9 mouse cellular contexts compared by ENCODE assay signal in the genomic region with DNA sequence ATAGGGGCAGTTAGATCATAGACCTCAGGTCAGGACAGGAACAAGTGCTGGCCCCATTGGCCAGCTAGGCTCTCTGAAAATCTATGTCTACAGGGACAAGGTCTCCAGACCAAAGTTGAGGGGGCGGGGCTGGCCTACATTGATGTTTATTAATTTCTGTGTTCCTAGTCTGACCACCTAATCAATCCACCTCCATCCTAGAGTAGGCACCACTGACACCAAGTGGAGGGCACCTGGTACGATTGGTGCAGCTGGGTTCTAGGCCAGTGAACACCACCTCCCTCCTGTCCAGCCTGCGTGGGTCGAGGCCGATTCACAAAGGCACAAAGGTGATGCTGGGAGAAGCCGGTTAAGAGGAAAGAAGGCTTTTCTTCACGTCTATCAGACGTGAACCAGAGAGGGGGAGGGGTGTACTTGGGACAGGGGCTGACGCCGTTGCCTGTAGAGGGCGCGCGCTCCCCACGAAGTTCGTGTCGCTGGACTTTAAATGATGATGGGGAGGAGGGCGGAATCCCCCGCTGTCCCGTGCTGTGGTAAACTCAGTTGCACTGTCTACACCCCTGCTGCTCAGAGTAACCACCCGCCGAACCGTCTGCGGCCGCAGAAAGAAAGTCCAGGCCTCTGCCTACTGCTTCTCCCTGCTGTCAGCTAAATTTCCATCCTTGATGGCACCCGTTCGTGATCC. TPM values are rescaled to one million over a fixed set of nuclear protein-coding genes. Genes with fewer than 3 reads are reported as not detected.
DNase-seq lines count a peak whose midpoint lies in the region; ATAC-seq and TF ChIP-seq lines count a peak whose summit lies in the region.
"Had no signal": no experiment of that assay in that cellular context is flagged by ENCODE, and none has a peak within 500 bp of the region (broad histone marks: within the 10 kb centered on the region; RNA-seq: fewer than 3 reads in every experiment).

No protein-coding gene starts in this region.

- H3K4me3 ChIP-seq in ES-Bruce4 (ENCODE audit: low read depth, low read length), result no peak overlapping the region
- peak overlapping the region; percentile 32 for H3K4me3 ChIP-seq in embryonic facial prominence, embryonic 15.5 days (replicated peaks)
- peak overlapping the region; percentile 41 for H3K4me3 ChIP-seq in heart, embryonic 16.5 days (ENCODE audit: low read length)
- H3K4me3 ChIP-seq: liver, embryonic 15.5 days had no signal

- peak; percentile 85 for DNase-seq in adrenal gland, postnatal 25 days
- peak; percentile 90 for DNase-seq in kidney, postnatal 14 days
- DNase-seq in lung, postnatal 10 days, result peak; percentile 93
- peak; percentile 89 for DNase-seq in retina, postnatal 1 day

- peak; percentile 60 for ATAC-seq in embryonic facial prominence, embryonic 15.5 days (ENCODE audit: insufficient number of reproducible peaks, low FRiP score, low TSS enrichment, low read depth)
- peak; percentile 51 for ATAC-seq in heart, embryonic 16.5 days (replicated peaks; ENCODE audit: extremely low read depth, insufficient read depth, low FRiP score)
- ATAC-seq in erythroid progenitor cell, adult 5-6 weeks (replicated peaks; ENCODE audit: low FRiP score, poor library complexity, severe bottlenecking), result no peak

- 0 out of 2 replicates have a peak, but pooled peaks have one; percentile 47 for TF ChIP-seq EP300 in ES-Bruce4 (IDR thresholded peaks at IDR 0.05; ENCODE audit: insufficient read depth, low read depth, low read length)

- no peak overlapping the region for H3K9ac ChIP-seq in ES-Bruce4 (ENCODE audit: low read depth, poor library complexity, severe bottlenecking)
- no peak overlapping the region for H3K9ac ChIP-seq in embryonic facial prominence, embryonic 15.5 days
- no peak overlapping the region for H3K9ac ChIP-seq in heart, embryonic 16.5 days (ENCODE audit: low read length)
- H3K9ac ChIP-seq: liver, embryonic 15.5 days had no signal

- WGBS in embryonic facial prominence, embryonic 15.5 days, result 1% methylated on average over 26 of the region's 26 CpGs
- WGBS in heart, embryonic 16.5 days, result 3% methylated on average over 26 of the region's 26 CpGs

- H3K27me3 ChIP-seq in ES-Bruce4 (ENCODE audit: control insufficient read depth, insufficient read depth, low read length, poor library complexity, severe bottlenecking), result peaks cover 17% of the 10 kb centered on the region
- H3K27me3 ChIP-seq in embryonic facial prominence, embryonic 15.5 days, result peaks cover 43% of the 10 kb centered on the region
- H3K27me3 ChIP-seq in heart, embryonic 16.5 days (ENCODE audit: control insufficient read depth, insufficient read depth, low read length), result peaks cover 40% of the 10 kb centered on the region

- peak; percentile 92 for TF ChIP-seq CTCF in ES-Bruce4 (IDR thresholded peaks at IDR 0.05; ENCODE audit: low read depth, low read length)

- H3K9me3 ChIP-seq in ES-Bruce4 (replicated peaks; ENCODE audit: control insufficient read depth, insufficient read depth, low read length, poor library complexity, severe bottlenecking), result no peaks in the 10 kb centered on the region
- H3K9me3 ChIP-seq in embryonic facial prominence, embryonic 15.5 days (replicated peaks), result no peaks in the 10 kb centered on the region
- H3K9me3 ChIP-seq in heart, embryonic 16.5 days (replicated peaks; ENCODE audit: control insufficient read depth, low read length), result no peaks in the 10 kb centered on the region
- H3K9me3 ChIP-seq: liver, embryonic 15.5 days had no signal

- peak overlapping the region; percentile 58 for H3K4me2 ChIP-seq in embryonic facial prominence, embryonic 15.5 days (replicated peaks)
- H3K4me2 ChIP-seq in heart, embryonic 16.5 days (ENCODE audit: low read depth, low read length), result peak overlapping the region; percentile 65
- H3K4me2 ChIP-seq: liver, embryonic 15.5 days had no signal

- no peak overlapping the region for H3K27ac ChIP-seq in ES-Bruce4 (ENCODE audit: insufficient read depth, low read length)
- H3K27ac ChIP-seq in embryonic facial prominence, embryonic 15.5 days (replicated peaks), result no peak overlapping the region
- H3K27ac ChIP-seq in heart, embryonic 16.5 days (ENCODE audit: low read length), result no peak overlapping the region
- H3K27ac ChIP-seq: liver, embryonic 15.5 days had no signal

- no peaks in the 10 kb centered on the region for H3K4me1 ChIP-seq in ES-Bruce4 (ENCODE audit: control insufficient read depth, insufficient read depth, low read length)
- peaks cover 46% of the 10 kb centered on the region for H3K4me1 ChIP-seq in embryonic facial prominence, embryonic 15.5 days
- H3K4me1 ChIP-seq in heart, embryonic 16.5 days (ENCODE audit: control insufficient read depth, insufficient read depth, low read length), result peaks cover 21% of the 10 kb centered on the region

- no peak for TF ChIP-seq POLR2A in ES-Bruce4 (IDR thresholded peaks at IDR 0.05; ENCODE audit: insufficient read depth, low read length)

- no peaks in the 10 kb centered on the region for H3K36me3 ChIP-seq in ES-Bruce4 (ENCODE audit: control insufficient read depth, insufficient read depth, low read length, poor library complexity, severe bottlenecking)
- H3K36me3 ChIP-seq in embryonic facial prominence, embryonic 15.5 days, result peaks cover 25% of the 10 kb centered on the region
- peaks cover 9% of the 10 kb centered on the region for H3K36me3 ChIP-seq in heart, embryonic 16.5 days (ENCODE audit: control insufficient read depth, insufficient read depth)

RNA-seq across cellular contexts. Expression of gene Cbx8, which starts 6.8 kb away (rescaled TPM):
- 0.75 and 1.7 TPM in 2 replicates for polyA plus RNA-seq in ES-Bruce4 (2011; ENCODE audit: insufficient read depth, insufficient read length, low read depth, missing spikeins)
- 9.2 and 13.0 TPM in 2 replicates for total RNA-seq in adrenal gland, postnatal 25 days (2021)
- polyA plus RNA-seq in embryonic facial prominence, embryonic 15.5 days (2015; fragmentation: Nextera tagmentation; extraction: Ambion mirVana), result 9.2 and 10.3 TPM in 2 replicates
- polyA plus RNA-seq in heart, embryonic 16.5 days (2015; fragmentation: Nextera tagmentation; extraction: Ambion mirVana), result 7.0 and 7.5 TPM in 2 replicates
- 1.3 TPM in 1 of 2 replicates, not detected in the other for total RNA-seq in erythroid progenitor cell, adult 5-6 weeks (2015; ENCODE audit: low replicate concordance)
- 1.0 and 3.3 TPM in 2 replicates for total RNA-seq in erythroid progenitor cell, adult 5-6 weeks (2017; ENCODE audit: low replicate concordance)

RNA-seq across cellular contexts. Expression of gene Cbx2, which starts 11.3 kb away (rescaled TPM):
- 11.6 and 12.9 TPM in 2 replicates for polyA plus RNA-seq in ES-Bruce4 (2011; ENCODE audit: insufficient read depth, insufficient read length, low read depth, missing spikeins)
- total RNA-seq in adrenal gland, postnatal 25 days (2021), result 8.9 and 9.8 TPM in 2 replicates
- polyA plus RNA-seq in embryonic facial prominence, embryonic 15.5 days (2015; fragmentation: Nextera tagmentation; extraction: Ambion mirVana), result 35.2 and 37.0 TPM in 2 replicates
- polyA plus RNA-seq in heart, embryonic 16.5 days (2015; fragmentation: Nextera tagmentation; extraction: Ambion mirVana), result 15.0 and 15.3 TPM in 2 replicates
- not detected in 2 replicates for total RNA-seq in erythroid progenitor cell, adult 5-6 weeks (2015; ENCODE audit: low replicate concordance)
- 0.51 TPM in 1 of 2 replicates, not detected in the other for total RNA-seq in erythroid progenitor cell, adult 5-6 weeks (2017; ENCODE audit: low replicate concordance)

RNA-seq across cellular contexts. Expression of gene Enpp7, which starts 46.0 kb away (rescaled TPM):
- not detected in 2 replicates for polyA plus RNA-seq in ES-Bruce4 (2011; ENCODE audit: insufficient read depth, insufficient read length, low read depth, missing spikeins)
- not detected in 2 replicates for total RNA-seq in adrenal gland, postnatal 25 days (2021)
- polyA plus RNA-seq in embryonic facial prominence, embryonic 15.5 days (2015; fragmentation: Nextera tagmentation; extraction: Ambion mirVana), result not detected in 2 replicates
- 0.12 TPM in 1 of 2 replicates, not detected in the other for polyA plus RNA-seq in heart, embryonic 16.5 days (2015; fragmentation: Nextera tagmentation; extraction: Ambion mirVana)
- not detected in 2 replicates for total RNA-seq in erythroid progenitor cell, adult 5-6 weeks (2015; ENCODE audit: low replicate concordance)
- total RNA-seq in erythroid progenitor cell, adult 5-6 weeks (2017; ENCODE audit: low replicate concordance), result not detected in 2 replicates
- polyA plus RNA-seq: liver, embryonic 15.5 days had no signal

RNA-seq across cellular contexts. Expression of gene Cbx4, which starts 52.0 kb away (rescaled TPM):
- 0.32 and 0.46 TPM in 2 replicates for polyA plus RNA-seq in ES-Bruce4 (2011; ENCODE audit: insufficient read depth, insufficient read length, low read depth, missing spikeins)
- total RNA-seq in adrenal gland, postnatal 25 days (2021), result 100 and 121 TPM in 2 replicates
- polyA plus RNA-seq in embryonic facial prominence, embryonic 15.5 days (2015; fragmentation: Nextera tagmentation; extraction: Ambion mirVana), result 17.2 and 21.4 TPM in 2 replicates
- 11.5 and 12.6 TPM in 2 replicates for polyA plus RNA-seq in heart, embryonic 16.5 days (2015; fragmentation: Nextera tagmentation; extraction: Ambion mirVana)
- 5.4 and 13.4 TPM in 2 replicates for total RNA-seq in erythroid progenitor cell, adult 5-6 weeks (2015; ENCODE audit: low replicate concordance)
- total RNA-seq in erythroid progenitor cell, adult 5-6 weeks (2017; ENCODE audit: low replicate concordance), result 2.7 and 4.4 TPM in 2 replicates
